ENCODE assay signal across 12 mouse cellular contexts in the genomic region with DNA sequence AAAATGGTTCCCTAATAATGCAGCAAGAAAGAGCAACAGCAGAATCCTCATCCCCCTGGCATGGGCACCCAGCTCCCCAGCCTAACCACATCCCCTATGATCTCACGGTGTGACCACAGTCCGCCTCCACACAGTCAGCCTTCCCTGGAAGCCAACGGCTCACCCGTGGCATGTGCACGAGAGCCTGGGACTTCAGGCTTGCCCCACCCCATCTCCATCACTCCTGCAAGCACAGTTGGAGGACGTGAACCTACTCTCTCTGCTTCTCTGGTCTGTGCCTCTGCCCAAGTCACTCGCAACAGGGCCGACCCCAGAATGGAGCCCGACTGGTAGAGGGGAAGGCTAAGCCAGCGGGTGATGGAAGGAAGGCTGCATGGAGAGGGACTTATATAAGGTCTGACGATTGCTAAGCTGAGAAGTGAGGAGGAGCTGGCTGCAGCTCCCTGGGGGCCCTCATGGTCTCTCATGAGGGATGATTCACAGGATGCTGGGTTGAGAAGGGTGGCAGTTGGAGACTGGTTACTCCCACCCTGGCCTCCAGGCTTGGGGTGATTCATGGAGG. TPM values are rescaled to one million over a fixed set of nuclear protein-coding genes. Genes with fewer than 3 reads are reported as not detected.
DNase-seq lines count a peak whose midpoint lies in the region; ATAC-seq lines count a peak whose summit lies in the region.
"Had no signal": no experiment of that assay in that cellular context is flagged by ENCODE, and none has a peak within 500 bp of the region (broad histone marks: within the 10 kb centered on the region; RNA-seq: fewer than 3 reads in every experiment).

No protein-coding gene starts in this region.

- peak; percentile 59 to 61 for DNase-seq in frontal cortex, postnatal 36 days (ENCODE audit: low spot score in 2 of 2)
- no peak for DNase-seq in frontal cortex, postnatal 10 days (ENCODE audit: low spot score in 2 of 2)
- DNase-seq in right cerebral cortex, adult 18-20 months = peak; percentile 68
- no peak for DNase-seq in right cerebral cortex, postnatal 4 days
- peak; percentile 35 for DNase-seq in c-Kit-positive CD71-negative TER-119-negative erythroid progenitor cells, embryonic 14.5 days (ENCODE audit: low read depth)
- no peak for DNase-seq in urinary bladder, postnatal 10 days (ENCODE audit: low spot score)
- no peak for DNase-seq in lung, postnatal 25 days (ENCODE audit: low spot score)
- DNase-seq: adrenal gland, postnatal 10 days; cerebellum, adult 11-12 months; heart, adult 18-20 months; lung, embryonic 14.5 days had no signal

- ATAC-seq in megakaryocyte progenitor cell, adult 5-6 weeks (replicated peaks; ENCODE audit: poor library complexity) = peak; percentile 86

RNA-seq across cellular contexts. Expression of gene Angptl2, which starts 5.6 kb away (rescaled TPM):
- 0.74 and 0.78 TPM in 2 replicates for total RNA-seq in megakaryocyte progenitor cell, adult 5-6 weeks (2015)
- total RNA-seq in megakaryocyte progenitor cell, adult 5-6 weeks (2017) = 1.7 and 2.4 TPM in 2 replicates

Comparison
In these comparisons a context has a peak if more than half of its experiments do, and no peak if none do; other contexts are left out.
1. DNase-seq: peak in frontal cortex, postnatal 36 days (2 of 2), right cerebral cortex, adult 18-20 months (single experiment) and c-Kit-positive CD71-negative TER-119-negative erythroid progenitor cells, embryonic 14.5 days (single experiment); none in frontal cortex, postnatal 10 days (0 of 2), right cerebral cortex, postnatal 4 days (single experiment), urinary bladder, postnatal 10 days (single experiment) and lung, postnatal 25 days (single experiment).